Mouse (Mus musculus): ENCODE data around the gene Wdfy3.

DNA sequence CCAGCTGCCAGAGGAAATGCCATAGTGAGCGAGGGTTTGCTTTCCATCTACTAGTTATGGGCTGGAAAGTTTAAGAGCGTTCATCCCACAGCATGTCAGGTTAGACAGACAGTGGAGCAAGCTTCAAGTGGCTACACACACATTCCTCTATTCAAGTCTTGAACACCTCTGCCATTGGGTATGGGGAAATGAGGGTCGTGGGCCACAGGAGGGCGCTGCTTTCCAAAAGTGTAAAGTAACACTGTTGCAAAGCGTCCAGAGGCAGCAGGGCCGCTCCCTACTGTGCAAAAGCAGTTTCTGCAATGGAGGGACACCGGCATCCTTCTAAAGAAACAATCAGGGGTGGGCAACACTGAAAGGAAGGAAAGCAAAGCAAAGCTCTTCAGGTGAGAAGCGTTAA, 235.8 kb downstream of the Wdfy3 start:
- peak; percentile 60 for TF ChIP-seq CTCF (IDR thresholded peaks at IDR 0.05)
- TF ChIP-seq EP300 (IDR thresholded peaks at IDR 0.05) = no peak

All from lung, postnatal 0 days (tissue).